Mouse (Mus musculus): ENCODE data around the gene Uqcrq. TPM values are rescaled to one million over a fixed set of nuclear protein-coding genes. Genes with fewer than 3 reads are reported as not detected.

Uqcrq gene
- polyA plus RNA-seq, 1 experiment from 2014 or later, result 617 TPM

DNA sequence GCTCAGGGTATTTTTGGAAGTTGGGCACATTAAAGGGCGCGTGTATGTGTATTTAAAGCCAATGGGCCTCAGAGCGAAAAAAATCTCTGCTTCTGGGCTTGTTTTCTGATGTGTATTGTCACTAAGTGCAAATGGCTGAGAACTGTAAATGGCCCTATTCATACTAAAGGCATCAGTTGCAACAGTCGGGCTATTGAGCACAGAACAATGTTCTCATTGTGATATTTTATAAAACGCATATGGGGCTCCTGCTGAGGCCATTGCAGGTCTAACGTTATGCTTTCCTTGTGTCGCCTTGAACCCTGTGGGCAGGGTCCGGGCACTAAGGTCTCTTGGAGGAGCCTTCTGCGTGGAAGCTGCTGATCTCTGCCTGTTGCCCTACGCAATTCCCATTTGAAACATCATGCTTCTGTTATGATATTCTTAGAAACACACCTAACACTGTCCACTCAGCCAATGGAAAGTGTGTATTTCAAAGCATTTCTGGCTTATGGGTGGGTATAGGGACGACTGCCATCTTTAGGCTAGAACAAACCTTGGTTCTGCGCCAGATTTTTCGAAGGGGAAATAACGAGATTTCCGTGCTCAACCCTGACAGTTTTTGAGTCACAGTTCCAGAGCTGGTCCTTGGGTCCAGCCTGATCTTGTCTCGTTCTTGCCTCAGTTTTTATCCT, 38.8 kb upstream of the Uqcrq start:
- no peak overlapping the region for H3K4me3 ChIP-seq (replicated peaks; ENCODE audit: low read length)
- WGBS, result 41% methylated on average over 16 of the region's 16 CpGs
- no peak for ATAC-seq (ENCODE audit: insufficient read depth, low FRiP score)
- peaks cover 17% of the 10 kb centered on the region for H3K4me1 ChIP-seq (ENCODE audit: control insufficient read depth, insufficient read depth, low read length)
- H3K27me3 ChIP-seq (ENCODE audit: control insufficient read depth, insufficient read depth, low read length), result peaks cover 42% of the 10 kb centered on the region
- H3K9me3 ChIP-seq (replicated peaks; ENCODE audit: control insufficient read depth, low read length), result no peaks in the 10 kb centered on the region
- peak overlapping the region; percentile 49 for H3K4me2 ChIP-seq (ENCODE audit: low read depth, low read length)
- no peaks in the 10 kb centered on the region for H3K36me3 ChIP-seq (ENCODE audit: control insufficient read depth, insufficient read depth, low read length)
- H3K27ac ChIP-seq (ENCODE audit: low read length), result no peak overlapping the region
- H3K9ac ChIP-seq (ENCODE audit: low read length), result no peak overlapping the region

DNA sequence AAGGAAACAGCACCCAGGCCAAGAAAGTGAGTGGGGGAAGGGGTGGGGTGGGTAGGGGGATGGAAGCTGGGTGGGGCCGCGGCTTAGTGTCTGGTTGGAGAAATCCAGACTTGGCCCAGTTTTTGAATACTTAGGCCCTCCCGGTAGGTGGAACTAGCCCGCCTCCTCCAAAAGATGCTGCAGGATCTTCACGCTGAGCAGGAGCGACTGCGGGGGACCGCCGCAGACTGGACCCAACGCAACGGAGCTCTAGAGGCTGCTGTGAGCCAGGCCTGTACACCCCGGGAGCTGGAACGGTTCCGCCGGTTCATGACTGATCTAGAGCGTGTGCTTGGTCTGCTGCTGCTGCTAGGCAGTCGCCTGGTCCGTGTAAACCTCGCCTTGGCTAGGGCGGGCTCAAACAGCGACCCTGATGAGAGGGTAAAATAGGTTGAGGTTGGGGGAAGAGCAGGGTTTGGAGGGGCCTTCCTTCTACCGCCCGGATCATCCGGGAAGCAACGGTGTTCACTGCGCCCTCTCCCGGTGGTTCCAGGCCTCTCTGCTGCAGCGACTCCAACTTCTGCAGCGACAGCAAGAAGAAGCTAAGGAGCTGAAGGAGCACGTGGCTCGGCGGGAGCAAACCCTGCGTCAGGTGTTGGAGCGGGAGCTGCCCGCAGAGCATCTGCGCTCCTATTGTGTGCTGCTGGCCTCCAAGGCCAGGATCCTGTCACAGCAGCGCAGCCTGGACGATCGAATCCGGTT, 35.8 kb upstream of the Uqcrq start:
- Histone ChIP-seq H3K36me3 (ENCODE audit: control insufficient read depth, insufficient read depth, low read length) (no peaks in the 10 kb centered on the region), H3K27me3 (ENCODE audit: control insufficient read depth, insufficient read depth, low read length) (peaks cover 66% of the 10 kb centered on the region), H3K4me1 (ENCODE audit: control insufficient read depth, insufficient read depth, low read length) (peaks cover 26% of the 10 kb centered on the region), H3K4me2 (ENCODE audit: low read depth, low read length) (peak overlapping the region; percentile 60), H3K4me3 (replicated peaks; ENCODE audit: low read length) (peak overlapping the region; percentile 44), H3K9ac (ENCODE audit: low read length) (peak overlapping the region; percentile 74), H3K9me3 (replicated peaks; ENCODE audit: control insufficient read depth, low read length) (no peaks in the 10 kb centered on the region), H3K27ac (ENCODE audit: low read length) (no peak overlapping the region)
- peak; percentile 32 for ATAC-seq (ENCODE audit: insufficient read depth, low FRiP score)
- 7% methylated on average over 40 of the region's 40 CpGs for WGBS

DNA sequence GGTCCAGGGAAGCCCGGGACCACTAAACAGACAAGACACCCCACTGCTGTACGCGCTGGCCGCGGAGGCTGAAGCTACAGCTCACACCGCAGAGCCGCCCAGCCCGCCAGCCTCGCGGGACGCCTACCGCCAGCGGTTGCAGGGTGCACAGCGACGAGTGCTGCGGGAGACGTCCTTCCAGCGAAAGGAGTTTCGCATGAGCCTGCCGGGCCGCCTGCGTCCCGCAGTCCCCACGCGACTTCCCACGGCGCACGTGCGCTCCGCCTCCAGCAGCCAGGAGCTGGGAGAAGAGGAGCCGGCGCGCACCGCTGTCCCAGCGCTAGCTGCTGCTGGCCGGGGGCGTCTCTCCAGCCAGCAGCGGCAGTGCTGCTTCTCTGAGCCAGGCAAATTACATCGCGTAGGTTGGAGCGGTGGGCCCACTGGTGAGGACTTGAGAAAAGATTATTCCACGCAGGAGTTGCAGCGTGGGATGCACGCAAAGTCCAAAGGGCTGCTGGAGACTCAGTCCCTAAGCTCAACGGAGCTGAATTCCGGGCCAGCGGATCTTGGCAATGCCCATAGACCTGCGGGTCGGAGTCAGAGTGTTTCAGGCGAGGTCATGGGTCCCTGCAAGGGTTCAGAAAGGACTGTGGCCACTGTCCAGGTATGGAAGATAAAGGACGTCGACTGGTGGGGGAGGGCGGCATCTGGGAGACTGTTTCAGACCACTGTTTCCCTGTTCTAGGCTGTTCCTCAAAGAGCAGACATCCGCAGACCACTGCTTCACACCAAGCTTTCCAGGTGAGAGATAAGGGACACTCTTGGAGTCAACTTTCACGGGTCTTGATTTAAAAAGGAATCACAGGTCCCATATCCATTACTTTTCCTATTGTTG, 33.2 kb upstream of the Uqcrq start:
- Histone ChIP-seq H3K27ac (ENCODE audit: low read length) (no peak overlapping the region), H3K27me3 (ENCODE audit: control insufficient read depth, insufficient read depth, low read length) (peaks cover 58% of the 10 kb centered on the region), H3K36me3 (ENCODE audit: control insufficient read depth, insufficient read depth, low read length) (no peaks in the 10 kb centered on the region), H3K4me2 (ENCODE audit: low read depth, low read length) (peak overlapping the region; percentile 80), H3K9me3 (replicated peaks; ENCODE audit: control insufficient read depth, low read length) (no peaks in the 10 kb centered on the region), H3K4me1 (ENCODE audit: control insufficient read depth, insufficient read depth, low read length) (peaks cover 15% of the 10 kb centered on the region), H3K4me3 (replicated peaks; ENCODE audit: low read length) (peak overlapping the region; percentile 51), H3K9ac (ENCODE audit: low read length) (peak overlapping the region; percentile 49)
- no peak for ATAC-seq (ENCODE audit: insufficient read depth, low FRiP score)
- 6% methylated on average over 55 of the region's 55 CpGs for WGBS

DNA sequence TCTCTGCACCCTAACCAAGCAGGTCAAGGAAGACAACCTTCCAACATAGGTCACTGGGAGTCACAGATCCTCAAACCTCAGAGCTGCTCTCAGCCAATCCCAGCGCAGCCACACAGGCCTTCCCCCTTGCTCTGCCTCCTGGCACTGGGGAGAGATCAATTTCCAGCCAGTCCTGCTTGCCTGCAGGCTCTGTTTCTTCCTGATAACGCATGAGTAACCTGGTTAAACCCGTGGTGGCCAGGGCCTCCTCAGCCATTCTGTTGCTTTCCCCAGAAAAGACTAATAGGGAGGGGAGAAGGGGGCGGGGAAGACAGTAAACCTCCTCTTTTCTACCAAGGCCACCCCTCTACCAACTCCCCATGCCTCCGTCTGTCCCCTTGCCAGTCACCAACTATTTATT, 31.1 kb upstream of the Uqcrq start:
- ATAC-seq (ENCODE audit: insufficient read depth, low FRiP score), result no peak
- H3K27me3 ChIP-seq (ENCODE audit: control insufficient read depth, insufficient read depth, low read length), result peaks cover 51% of the 10 kb centered on the region
- no peak overlapping the region for H3K4me3 ChIP-seq (replicated peaks; ENCODE audit: low read length)
- H3K4me2 ChIP-seq (ENCODE audit: low read depth, low read length), result no peak overlapping the region
- no peaks in the 10 kb centered on the region for H3K9me3 ChIP-seq (replicated peaks; ENCODE audit: control insufficient read depth, low read length)
- no peaks in the 10 kb centered on the region for H3K36me3 ChIP-seq (ENCODE audit: control insufficient read depth, insufficient read depth, low read length)
- H3K9ac ChIP-seq (ENCODE audit: low read length), result no peak overlapping the region
- peaks cover 16% of the 10 kb centered on the region for H3K4me1 ChIP-seq (ENCODE audit: control insufficient read depth, insufficient read depth, low read length)
- no peak overlapping the region for H3K27ac ChIP-seq (ENCODE audit: low read length)
- WGBS, result 31% methylated on average over 5 of the region's 5 CpGs

DNA sequence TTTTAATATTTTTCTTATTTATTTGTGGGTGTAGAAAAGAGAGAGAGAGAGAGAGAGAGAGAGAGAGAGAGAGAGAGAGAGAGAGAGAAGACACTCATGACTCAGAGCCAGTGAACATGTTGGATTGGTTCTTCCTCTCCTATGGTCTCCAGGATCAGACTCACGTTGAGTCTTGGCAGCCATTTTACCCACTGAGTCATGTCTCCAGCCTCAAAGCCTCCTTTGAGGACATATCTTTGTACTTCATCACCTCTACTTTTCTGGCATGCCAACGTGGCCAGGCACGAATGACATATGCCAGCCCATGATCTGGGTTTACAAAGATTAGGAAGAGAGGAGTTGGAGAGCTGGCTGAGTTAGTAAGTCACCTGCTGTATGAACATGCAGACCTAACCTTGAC, 29.6 kb upstream of the Uqcrq start:
- Histone ChIP-seq H3K36me3 (ENCODE audit: control insufficient read depth, insufficient read depth, low read length) (no peaks in the 10 kb centered on the region), H3K4me1 (ENCODE audit: control insufficient read depth, insufficient read depth, low read length) (peaks cover 12% of the 10 kb centered on the region; the same call in 1 of the 2 replicates), H3K4me3 (replicated peaks; ENCODE audit: low read length) (no peak overlapping the region), H3K9ac (ENCODE audit: low read length) (no peak overlapping the region), H3K4me2 (ENCODE audit: low read depth, low read length) (no peak overlapping the region), H3K27me3 (ENCODE audit: control insufficient read depth, insufficient read depth, low read length) (peaks cover 39% of the 10 kb centered on the region), H3K27ac (ENCODE audit: low read length) (no peak overlapping the region), H3K9me3 (replicated peaks; ENCODE audit: control insufficient read depth, low read length) (no peaks in the 10 kb centered on the region)
- WGBS, result 75% methylated on average over 3 of the region's 3 CpGs
- no peak for ATAC-seq (ENCODE audit: insufficient read depth, low FRiP score)

DNA sequence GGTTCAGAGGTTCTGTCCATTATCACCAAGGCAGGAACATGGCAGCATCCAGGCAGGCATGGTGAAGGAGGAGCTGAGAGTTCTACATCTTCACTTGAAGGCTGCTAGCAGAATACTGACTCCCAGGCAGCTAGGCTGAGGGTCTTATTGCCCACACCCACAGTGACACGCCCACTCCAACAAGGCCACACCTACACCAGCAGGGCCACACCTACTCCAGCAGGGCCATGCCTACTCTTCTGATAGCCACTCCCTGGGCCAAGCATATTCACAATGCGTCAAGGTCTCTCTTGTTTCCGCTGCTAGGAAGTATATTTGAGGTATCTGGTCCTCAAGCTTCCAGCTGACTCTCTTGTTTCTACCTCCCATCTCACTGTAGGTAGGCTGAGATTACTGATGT, 28.4 kb upstream of the Uqcrq start:
- Histone ChIP-seq H3K27me3 (ENCODE audit: control insufficient read depth, insufficient read depth, low read length) (peaks cover 27% of the 10 kb centered on the region), H3K36me3 (ENCODE audit: control insufficient read depth, insufficient read depth, low read length) (no peaks in the 10 kb centered on the region), H3K9me3 (replicated peaks; ENCODE audit: control insufficient read depth, low read length) (no peaks in the 10 kb centered on the region), H3K4me2 (ENCODE audit: low read depth, low read length) (no peak overlapping the region), H3K4me1 (ENCODE audit: control insufficient read depth, insufficient read depth, low read length) (peaks cover 10% of the 10 kb centered on the region; the same call in 1 of the 2 replicates), H3K9ac (ENCODE audit: low read length) (no peak overlapping the region), H3K27ac (ENCODE audit: low read length) (no peak overlapping the region), H3K4me3 (replicated peaks; ENCODE audit: low read length) (no peak overlapping the region)
- 65% methylated on average over 3 of the region's 3 CpGs for WGBS
- no peak for ATAC-seq (ENCODE audit: insufficient read depth, low FRiP score)

DNA sequence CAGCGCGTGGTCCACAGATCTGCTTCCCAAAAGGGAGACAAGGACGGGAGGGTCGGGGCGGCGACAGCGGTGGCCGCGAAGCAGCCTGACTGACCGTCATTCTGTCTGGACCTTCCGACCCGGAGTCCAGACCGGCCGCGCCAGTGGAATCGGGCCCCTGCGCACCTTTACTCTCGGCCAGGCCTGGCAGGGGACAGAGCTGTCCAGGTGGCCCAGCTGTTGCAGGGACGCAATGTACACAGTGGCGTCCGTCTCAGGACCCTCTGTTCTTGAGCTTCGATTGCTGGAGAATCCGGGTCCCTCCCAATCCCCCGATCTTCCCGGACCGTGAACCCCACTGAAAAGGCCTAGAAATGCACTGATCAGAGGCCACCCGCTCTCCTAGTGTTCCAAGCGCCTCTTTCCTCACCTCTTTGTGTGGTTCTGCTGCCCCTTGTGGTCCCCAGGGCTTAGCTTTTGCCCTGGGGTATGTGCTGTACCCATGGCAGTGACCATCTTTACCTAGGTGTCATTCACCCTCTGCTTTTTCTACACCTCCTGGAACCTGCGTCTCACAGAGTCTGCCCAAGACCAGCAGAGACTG, 26.8 kb upstream of the Uqcrq start:
- 0 out of 2 replicates have a peak, but pooled peaks cover 3% of the 10 kb centered on the region for H3K4me1 ChIP-seq (ENCODE audit: control insufficient read depth, insufficient read depth, low read length)
- WGBS, result 9% methylated on average over 28 of the region's 29 CpGs
- H3K36me3 ChIP-seq (ENCODE audit: control insufficient read depth, insufficient read depth, low read length), result no peaks in the 10 kb centered on the region
- peak overlapping the region; percentile 81 for H3K4me2 ChIP-seq (ENCODE audit: low read depth, low read length)
- ATAC-seq (ENCODE audit: insufficient read depth, low FRiP score), result no peak; the same call in 1 of the 2 replicates
- no peaks in the 10 kb centered on the region for H3K9me3 ChIP-seq (replicated peaks; ENCODE audit: control insufficient read depth, low read length)
- no peak overlapping the region for H3K27ac ChIP-seq (ENCODE audit: low read length)
- peak overlapping the region; percentile 69 for H3K9ac ChIP-seq (ENCODE audit: low read length)
- peaks cover 12% of the 10 kb centered on the region for H3K27me3 ChIP-seq (ENCODE audit: control insufficient read depth, insufficient read depth, low read length)
- peak overlapping the region; percentile 57 for H3K4me3 ChIP-seq (replicated peaks; ENCODE audit: low read length)

DNA sequence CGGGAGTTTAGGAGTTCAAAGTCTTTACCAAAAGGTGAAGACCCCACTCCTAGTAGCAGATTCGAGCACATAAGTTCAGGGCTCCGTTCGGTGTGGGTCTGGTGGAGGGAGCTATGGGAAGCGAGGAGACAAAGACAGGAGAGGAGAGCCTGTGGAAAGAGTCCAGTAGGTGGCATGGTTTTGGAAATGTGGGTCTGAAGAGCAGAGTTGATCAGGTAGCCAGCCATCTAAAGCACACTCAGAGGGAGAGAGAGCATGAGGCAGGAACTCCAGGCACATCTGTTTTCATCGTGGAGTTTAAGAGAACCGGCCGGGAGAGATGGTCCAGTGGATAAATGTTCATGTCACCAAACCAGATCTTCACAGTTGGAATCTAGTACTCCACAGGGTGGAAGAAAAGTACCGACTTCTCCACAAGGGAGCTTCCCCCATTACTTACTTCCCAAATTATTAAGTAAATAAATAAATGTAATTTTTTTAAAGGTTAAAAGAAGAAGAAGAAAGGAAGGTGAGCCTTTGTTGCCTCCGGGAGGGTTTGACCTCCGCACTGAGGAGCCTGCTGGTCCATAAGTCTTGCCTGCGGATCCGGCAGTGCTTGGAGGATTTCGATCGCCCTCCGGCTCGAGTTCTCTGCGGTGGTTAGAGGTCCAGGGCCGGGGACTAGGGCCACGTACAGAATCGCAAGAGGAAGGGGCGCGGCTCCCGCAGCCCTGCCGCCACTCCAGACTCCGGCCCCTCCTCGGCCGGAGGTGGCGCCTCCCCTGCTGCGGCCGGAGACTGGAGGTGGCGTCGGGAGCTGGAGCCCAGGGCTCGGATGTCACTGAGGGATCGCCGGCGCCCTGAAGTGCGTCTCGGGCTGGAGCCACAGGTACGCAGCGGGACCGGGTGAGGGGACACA, 26.1 kb upstream of the Uqcrq start, which contains the start of the genes Gm10447 and Shroom1:
Gm10447 (minus strand) TSS at position 637 of the 898 bp plus-strand sequence.
Shroom1 (plus strand) TSS at position 732 of the 898 bp plus-strand sequence.
- peak within 1 kb of the TSS; percentile 69 for H3K9ac ChIP-seq (ENCODE audit: low read length)
- H3K27me3 ChIP-seq (ENCODE audit: control insufficient read depth, insufficient read depth, low read length), result peaks cover 4% of the 10 kb centered on the region; the same call in 1 of the 2 replicates
- no peaks in the 10 kb centered on the region for H3K9me3 ChIP-seq (replicated peaks; ENCODE audit: control insufficient read depth, low read length)
- peak within 1 kb of the TSS; percentile 81 for H3K4me2 ChIP-seq (ENCODE audit: low read depth, low read length)
- H3K4me1 ChIP-seq (ENCODE audit: control insufficient read depth, insufficient read depth, low read length), result 0 out of 2 replicates have a peak, but pooled peaks cover 3% of the 10 kb centered on the region
- peak within 1 kb of the TSS; percentile 57 for H3K4me3 ChIP-seq (replicated peaks; ENCODE audit: low read length)
- no peak within 1 kb of the TSS for H3K27ac ChIP-seq (ENCODE audit: low read length)
- no peaks in the 10 kb centered on the region for H3K36me3 ChIP-seq (ENCODE audit: control insufficient read depth, insufficient read depth, low read length)
- WGBS, result 2% methylated on average over 42 of the region's 42 CpGs
- ATAC-seq (ENCODE audit: insufficient read depth, low FRiP score), result peak; percentile 86
